Mouse (Mus musculus): ENCODE results near the gene Pla2r1. TPM values are rescaled to one million over a fixed set of nuclear protein-coding genes. Genes with fewer than 3 reads are reported as not detected.
A peak's percentile ranks its signal among the peaks of the same experiment; 100 is the strongest.

The Pla2r1 gene
- polyA plus RNA-seq, 1 experiment = 0.42 TPM

DNA sequence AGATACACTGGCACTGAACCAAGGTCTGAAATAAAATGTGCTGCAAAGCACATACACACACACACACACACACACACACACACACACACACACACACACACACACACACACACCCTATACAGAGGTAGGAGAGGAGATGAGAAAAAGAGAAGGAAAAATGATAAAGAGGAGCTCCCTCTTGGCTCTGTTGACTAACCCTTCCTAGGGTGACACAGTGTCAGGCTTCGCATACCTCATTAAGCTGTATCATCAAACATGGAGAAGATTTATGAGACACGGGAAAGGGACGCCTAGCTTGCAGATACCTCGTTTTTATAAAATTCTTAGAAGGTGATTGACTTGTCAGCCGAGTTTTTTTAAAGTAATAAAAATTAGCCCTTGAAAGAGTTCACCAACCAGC, 116.3 kb downstream of the Pla2r1 start:
- 80% methylated on average over 5 of the region's 5 CpGs for WGBS
- TF ChIP-seq CTCF (IDR thresholded peaks at IDR 0.05; ENCODE audit: control insufficient read depth, insufficient read depth, low read length) (no peak), POLR2A (IDR thresholded peaks at IDR 0.05; ENCODE audit: borderline replicate concordance, control insufficient read depth, low read depth, low read length) (no peak)

DNA sequence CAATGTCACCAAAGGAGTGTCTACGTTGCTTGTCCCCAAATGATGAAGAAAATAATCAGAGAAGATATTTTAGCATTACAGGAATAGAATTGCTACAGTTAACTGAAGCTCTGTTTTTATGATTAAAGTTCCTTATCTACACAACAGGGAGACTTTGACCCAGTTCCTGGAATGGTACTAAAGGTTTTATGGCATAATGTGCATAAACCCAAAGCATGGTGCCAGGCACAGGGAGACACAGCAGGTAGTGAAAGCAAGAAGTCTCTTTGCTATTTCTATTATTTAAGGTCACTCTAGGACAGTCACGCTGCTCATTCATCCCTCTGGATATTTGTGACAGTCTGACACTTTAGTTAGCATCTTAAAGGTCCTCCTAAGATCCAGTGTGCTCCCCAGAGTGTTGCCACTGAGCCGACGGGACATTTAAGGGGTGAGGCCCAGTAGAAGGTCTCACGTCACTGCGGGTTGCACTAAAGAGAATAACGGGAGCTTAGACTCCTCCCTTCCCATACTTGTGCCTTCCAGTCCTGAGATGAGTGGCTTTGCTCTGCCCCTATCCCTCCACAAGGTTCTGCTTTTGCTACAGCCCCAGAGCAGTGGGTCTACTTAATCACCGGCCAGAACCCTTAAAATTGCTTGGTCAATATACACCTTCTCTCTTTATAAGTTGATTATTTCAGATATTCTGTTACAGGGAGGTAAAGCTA, 122.6 kb downstream of the Pla2r1 start:
- Histone ChIP-seq H3K4me3 (replicated peaks; ENCODE audit: control insufficient read depth, low read depth, low read length) (no peak overlapping the region), H3K27ac (ENCODE audit: control insufficient read depth, insufficient read depth, low read depth, low read length, poor library complexity) (no peak overlapping the region), H3K4me1 (ENCODE audit: control insufficient read depth, insufficient read depth, low read length) (no peaks in the 10 kb centered on the region)
- TF ChIP-seq POLR2A (IDR thresholded peaks at IDR 0.05; ENCODE audit: borderline replicate concordance, control insufficient read depth, low read depth, low read length) (no peak), CTCF (IDR thresholded peaks at IDR 0.05; ENCODE audit: control insufficient read depth, insufficient read depth, low read length) (no peak)
- WGBS = 69% methylated on average over 8 of the region's 8 CpGs

More for the DNA sequence above, 116.3 kb downstream of the Pla2r1 start:
- Histone ChIP-seq H3K4me3 (replicated peaks; ENCODE audit: control insufficient read depth, low read depth, low read length) (no peak overlapping the region), H3K4me1 (ENCODE audit: control insufficient read depth, insufficient read depth, low read length) (no peaks in the 10 kb centered on the region), H3K27ac (ENCODE audit: control insufficient read depth, insufficient read depth, low read depth, low read length, poor library complexity) (no peak overlapping the region)

DNA sequence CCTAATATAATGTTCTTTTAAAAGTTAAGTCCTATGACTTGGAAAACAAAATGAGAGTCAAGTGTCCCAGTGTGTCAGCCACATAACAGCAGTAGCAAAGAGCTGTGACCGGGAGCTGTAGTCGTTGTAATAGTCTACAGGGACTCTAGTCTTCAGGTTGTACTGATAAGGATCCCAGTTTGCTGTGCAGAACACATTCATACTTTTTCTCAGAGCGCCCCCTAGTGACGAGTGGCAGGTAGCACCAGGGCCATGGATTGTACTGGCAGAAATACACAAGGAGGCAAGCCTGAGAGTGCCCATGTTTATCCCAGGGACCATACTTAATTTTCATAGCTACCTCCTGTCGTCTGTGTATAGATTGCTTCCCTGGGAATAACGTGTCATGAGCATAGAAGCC, 135.0 kb downstream of the Pla2r1 start:
- 6% methylated on average over 6 of the region's 6 CpGs for WGBS
- H3K4me1 ChIP-seq (ENCODE audit: control insufficient read depth, insufficient read depth, low read length) = no peaks in the 10 kb centered on the region
- H3K27ac ChIP-seq (ENCODE audit: control insufficient read depth, insufficient read depth, low read depth, low read length, poor library complexity) = no peak overlapping the region
- H3K4me3 ChIP-seq (replicated peaks; ENCODE audit: control insufficient read depth, low read depth, low read length) = no peak overlapping the region
- TF ChIP-seq CTCF (IDR thresholded peaks at IDR 0.05; ENCODE audit: control insufficient read depth, insufficient read depth, low read length) = peak; percentile 83
- TF ChIP-seq POLR2A (IDR thresholded peaks at IDR 0.05; ENCODE audit: borderline replicate concordance, control insufficient read depth, low read depth, low read length) = no peak

DNA sequence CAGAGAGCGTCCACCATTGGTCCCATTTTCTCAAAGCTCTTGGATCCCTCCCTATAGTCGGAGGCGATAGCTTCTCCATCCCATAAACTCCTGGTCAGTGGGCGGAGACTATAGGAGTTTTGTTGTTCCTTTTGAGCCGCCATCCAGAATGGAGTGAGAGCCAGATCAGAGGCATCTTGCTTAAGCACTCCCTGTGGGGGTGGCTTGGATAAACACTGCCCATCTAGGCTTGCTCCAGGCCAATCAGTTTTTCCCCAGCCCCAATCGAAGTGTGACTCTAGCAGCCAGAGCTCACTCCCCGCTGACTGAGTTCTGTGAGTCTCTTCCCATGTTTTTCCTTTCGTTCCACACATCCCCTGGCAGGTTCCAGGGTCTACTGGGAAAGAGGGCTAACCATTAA, 138.8 kb downstream of the Pla2r1 start:
- Histone ChIP-seq H3K4me1 (ENCODE audit: control insufficient read depth, insufficient read depth, low read length) (no peaks in the 10 kb centered on the region), H3K4me3 (replicated peaks; ENCODE audit: control insufficient read depth, low read depth, low read length) (no peak overlapping the region), H3K27ac (ENCODE audit: control insufficient read depth, insufficient read depth, low read depth, low read length, poor library complexity) (no peak overlapping the region)
- TF ChIP-seq POLR2A (IDR thresholded peaks at IDR 0.05; ENCODE audit: borderline replicate concordance, control insufficient read depth, low read depth, low read length) = no peak
- TF ChIP-seq CTCF (IDR thresholded peaks at IDR 0.05; ENCODE audit: control insufficient read depth, insufficient read depth, low read length) = no peak
- WGBS = 82% methylated on average over 8 of the region's 8 CpGs

DNA sequence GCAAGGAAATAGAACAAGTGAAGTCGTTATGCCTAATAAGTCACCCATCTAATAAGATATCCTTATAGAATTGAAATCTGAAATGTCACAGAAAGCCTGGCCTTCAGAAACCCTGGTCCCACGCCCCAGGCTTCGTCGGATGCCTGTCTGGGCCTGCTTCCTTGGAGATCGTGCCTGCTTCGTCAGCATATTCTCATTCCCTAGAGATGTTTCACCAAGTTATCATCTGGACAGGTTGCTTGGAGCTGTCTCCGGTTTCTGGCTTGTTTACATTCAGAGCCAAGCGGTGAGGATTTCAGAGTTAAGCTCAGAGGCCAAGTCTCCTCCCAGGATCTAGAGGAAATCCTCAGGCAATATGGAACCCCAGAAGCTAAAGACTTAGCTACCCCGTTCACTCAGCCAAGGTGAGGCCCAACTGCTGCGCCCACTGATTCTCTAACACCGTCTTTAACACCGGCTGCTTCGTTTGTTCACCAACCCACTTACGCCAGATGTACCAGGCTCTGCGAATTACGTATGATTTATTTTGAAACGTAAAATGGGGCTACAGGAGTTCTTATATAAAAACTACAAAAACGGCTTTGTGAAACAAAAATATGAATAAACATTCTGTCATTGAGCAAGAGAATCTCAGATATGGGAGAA, 140.0 kb downstream of the Pla2r1 start:
- Histone ChIP-seq H3K4me3 (replicated peaks; ENCODE audit: control insufficient read depth, low read depth, low read length) (no peak overlapping the region), H3K27ac (ENCODE audit: control insufficient read depth, insufficient read depth, low read depth, low read length, poor library complexity) (no peak overlapping the region), H3K4me1 (ENCODE audit: control insufficient read depth, insufficient read depth, low read length) (no peaks in the 10 kb centered on the region)
- TF ChIP-seq POLR2A (IDR thresholded peaks at IDR 0.05; ENCODE audit: borderline replicate concordance, control insufficient read depth, low read depth, low read length) (no peak), CTCF (IDR thresholded peaks at IDR 0.05; ENCODE audit: control insufficient read depth, insufficient read depth, low read length) (no peak)
- WGBS = 84% methylated on average over 18 of the region's 18 CpGs

DNA sequence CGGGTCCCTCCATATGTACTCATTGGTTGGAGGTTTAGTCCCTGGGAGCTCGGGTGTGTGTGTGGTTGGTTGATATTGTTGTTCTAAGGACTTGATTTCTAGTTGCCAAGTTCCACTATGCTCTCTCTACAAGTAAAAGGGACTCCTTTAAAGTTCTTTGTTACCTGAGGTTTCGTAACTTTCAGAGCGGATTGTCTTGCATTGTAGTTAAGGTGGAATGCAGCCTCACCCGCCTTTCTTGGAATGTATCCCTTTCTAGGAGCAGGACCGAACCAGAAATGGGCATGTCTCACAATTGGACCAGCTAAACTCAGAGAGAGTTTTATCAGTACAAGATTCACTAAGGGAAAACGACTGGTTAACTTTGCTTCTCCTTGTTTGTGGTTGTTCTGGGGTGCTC, 141.9 kb downstream of the Pla2r1 start:
- Histone ChIP-seq H3K4me1 (ENCODE audit: control insufficient read depth, insufficient read depth, low read length) (peaks cover 2% of the 10 kb centered on the region; the same call in 1 of the 2 replicates), H3K27ac (ENCODE audit: control insufficient read depth, insufficient read depth, low read depth, low read length, poor library complexity) (no peak overlapping the region), H3K4me3 (replicated peaks; ENCODE audit: control insufficient read depth, low read depth, low read length) (no peak overlapping the region)
- 75% methylated on average over 7 of the region's 7 CpGs for WGBS
- no peak for TF ChIP-seq POLR2A (IDR thresholded peaks at IDR 0.05; ENCODE audit: borderline replicate concordance, control insufficient read depth, low read depth, low read length)
- no peak for TF ChIP-seq CTCF (IDR thresholded peaks at IDR 0.05; ENCODE audit: control insufficient read depth, insufficient read depth, low read length)

DNA sequence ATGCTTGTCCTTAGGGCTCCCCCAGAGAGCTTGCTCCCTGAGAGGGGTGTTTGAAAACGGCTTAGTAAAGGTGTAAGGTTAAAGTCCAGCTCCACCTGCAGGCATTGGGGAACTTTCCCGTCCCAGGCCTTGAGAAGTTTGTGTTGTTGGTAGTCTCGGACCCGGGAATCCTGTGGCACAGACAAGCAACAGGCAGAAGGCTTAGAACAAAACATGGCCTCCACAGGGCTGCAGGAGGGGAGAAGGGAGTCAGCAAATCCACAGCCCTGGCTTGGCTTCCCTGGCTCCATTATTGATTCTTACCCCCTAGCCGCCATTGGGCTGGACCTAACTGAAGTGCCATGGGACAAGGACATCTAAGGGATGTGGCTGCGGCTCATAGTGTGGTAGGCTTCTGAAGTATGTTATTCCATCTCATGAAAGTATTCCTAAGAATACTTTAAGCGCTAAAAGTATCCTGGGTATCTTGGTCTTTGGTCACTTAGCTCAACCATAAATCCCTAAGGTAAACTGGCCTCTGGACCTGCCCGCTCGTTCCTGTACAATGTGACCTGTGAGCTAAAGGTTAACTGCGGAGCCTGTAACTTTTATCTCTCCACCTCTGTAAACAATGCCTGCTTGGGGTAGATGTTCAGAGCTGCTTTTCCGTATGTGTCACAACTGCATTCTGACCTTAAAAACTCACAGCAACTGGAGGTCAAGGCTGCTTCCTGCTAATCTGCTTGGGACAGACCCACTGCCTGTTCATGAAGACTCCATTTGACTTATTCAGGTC, 142.9 kb downstream of the Pla2r1 start:
- peaks cover 2% of the 10 kb centered on the region; the same call in 1 of the 2 replicates for H3K4me1 ChIP-seq (ENCODE audit: control insufficient read depth, insufficient read depth, low read length)
- 83% methylated on average over 11 of the region's 11 CpGs for WGBS
- no peak overlapping the region for H3K4me3 ChIP-seq (replicated peaks; ENCODE audit: control insufficient read depth, low read depth, low read length)
- H3K27ac ChIP-seq (ENCODE audit: control insufficient read depth, insufficient read depth, low read depth, low read length, poor library complexity) = no peak overlapping the region
- no peak for TF ChIP-seq CTCF (IDR thresholded peaks at IDR 0.05; ENCODE audit: control insufficient read depth, insufficient read depth, low read length)
- TF ChIP-seq POLR2A (IDR thresholded peaks at IDR 0.05; ENCODE audit: borderline replicate concordance, control insufficient read depth, low read depth, low read length) = no peak

DNA sequence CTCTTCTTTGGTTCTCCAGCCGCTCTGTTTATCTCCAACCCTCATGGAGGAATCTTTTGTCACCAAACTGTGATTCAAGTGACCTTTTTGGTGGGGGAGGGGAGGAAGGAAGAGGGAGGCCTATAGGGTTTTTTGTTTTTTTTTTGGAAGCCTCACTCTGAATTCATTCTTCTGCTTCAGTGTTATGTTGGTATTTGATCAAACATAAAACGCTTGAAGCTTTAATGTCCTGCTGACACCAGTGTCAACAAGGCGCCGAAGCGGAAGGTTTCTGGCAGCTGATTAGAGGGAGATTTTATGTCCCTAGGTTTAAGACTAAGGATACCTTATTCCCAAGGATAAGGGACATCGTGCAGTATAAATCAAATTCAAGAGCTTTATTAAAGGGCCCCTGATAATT, 143.9 kb downstream of the Pla2r1 start:
- TF ChIP-seq CTCF (IDR thresholded peaks at IDR 0.05; ENCODE audit: control insufficient read depth, insufficient read depth, low read length) = no peak
- no peak for TF ChIP-seq POLR2A (IDR thresholded peaks at IDR 0.05; ENCODE audit: borderline replicate concordance, control insufficient read depth, low read depth, low read length)
- WGBS = 81% methylated on average over 6 of the region's 6 CpGs
- no peak overlapping the region for H3K27ac ChIP-seq (ENCODE audit: control insufficient read depth, insufficient read depth, low read depth, low read length, poor library complexity)
- peaks cover 2% of the 10 kb centered on the region; the same call in 1 of the 2 replicates for H3K4me1 ChIP-seq (ENCODE audit: control insufficient read depth, insufficient read depth, low read length)
- H3K4me3 ChIP-seq (replicated peaks; ENCODE audit: control insufficient read depth, low read depth, low read length) = no peak overlapping the region

Data from bone marrow, adult 2 months (tissue).